In the genomic region with DNA sequence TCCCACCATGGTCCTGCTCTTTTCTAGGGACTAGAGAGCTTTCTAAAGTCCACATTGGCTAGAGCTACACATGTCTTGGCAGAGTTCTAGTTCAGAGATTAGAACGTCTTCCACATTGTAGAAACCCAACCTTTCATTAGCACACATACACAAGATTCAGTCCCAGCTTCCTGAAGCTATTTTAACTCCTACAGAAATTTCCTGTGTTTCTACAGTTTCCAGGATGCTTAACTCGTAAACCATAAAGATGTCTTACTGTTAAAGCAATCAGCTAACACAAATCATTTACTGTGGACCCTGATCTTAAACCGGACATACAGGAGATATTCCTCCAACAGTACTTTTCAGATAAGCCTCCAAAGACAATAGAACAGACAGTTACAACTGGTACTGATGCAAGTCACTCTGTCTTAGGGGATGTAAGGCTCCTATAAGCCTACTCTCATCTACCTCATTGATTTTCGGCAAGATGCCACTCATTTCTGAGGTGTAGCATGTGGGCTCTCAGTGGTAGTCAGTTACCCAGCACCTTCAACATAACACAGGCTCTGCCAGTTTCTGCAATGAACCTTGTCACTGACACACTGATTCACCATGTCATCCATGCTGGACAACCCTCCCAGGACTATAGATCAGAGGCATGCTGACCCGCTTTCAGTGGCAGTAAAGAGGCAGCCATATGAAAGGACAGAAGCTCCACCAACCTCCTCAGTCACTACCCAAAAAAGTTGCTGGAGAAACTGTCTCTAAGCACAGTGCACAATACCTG, we compare ENCODE assay signal across 19 mouse cellular contexts. TPM values are rescaled to one million over a fixed set of nuclear protein-coding genes. Genes with fewer than 3 reads are reported as not detected.
A peak's percentile ranks its signal among the peaks of the same experiment; 100 is the strongest.
DNase-seq lines count a peak whose midpoint lies in the region; ATAC-seq and TF ChIP-seq lines count a peak whose summit lies in the region.
"Had no signal": no experiment of that assay in that cellular context is flagged by ENCODE, and none has a peak within 500 bp of the region (broad histone marks: within the 10 kb centered on the region; RNA-seq: fewer than 3 reads in every experiment).

No protein-coding gene starts in this region.

- no peak for TF ChIP-seq EP300 in liver, postnatal 0 days (IDR thresholded peaks at IDR 0.05; ENCODE audit: low read depth)

- no peak for TF ChIP-seq CTCF in gastrocnemius, adult 2 months (IDR thresholded peaks at IDR 0.05)
- TF ChIP-seq CTCF in liver, postnatal 0 days (IDR thresholded peaks at IDR 0.05; ENCODE audit: low read depth), result no peak

- no peak overlapping the region for H3K4me3 ChIP-seq in gastrocnemius, adult 2 months
- no peak overlapping the region for H3K4me3 ChIP-seq in intestine, embryonic 16.5 days (ENCODE audit: low read length)
- no peak overlapping the region for H3K4me3 ChIP-seq in intestine, embryonic 15.5 days (replicated peaks)
- H3K4me3 ChIP-seq in lung, embryonic 16.5 days (ENCODE audit: low read length), result no peak overlapping the region
- no peak overlapping the region for H3K4me3 ChIP-seq in liver, postnatal 0 days (ENCODE audit: low read depth, low read length)
- H3K4me3 ChIP-seq: erythroblast, embryonic 14.5 days; forebrain, embryonic 15.5 days; hindbrain, embryonic 10.5 days; neural tube, embryonic 12.5 days had no signal

- no peaks in the 10 kb centered on the region for H3K27me3 ChIP-seq in intestine, embryonic 16.5 days (replicated peaks; ENCODE audit: control insufficient read depth, insufficient read depth, low read length)
- H3K27me3 ChIP-seq in intestine, embryonic 15.5 days (replicated peaks), result no peaks in the 10 kb centered on the region
- H3K27me3 ChIP-seq in lung, embryonic 16.5 days (ENCODE audit: control insufficient read depth, insufficient read depth, low read depth, low read length), result no peaks in the 10 kb centered on the region
- H3K27me3 ChIP-seq in liver, postnatal 0 days (ENCODE audit: insufficient read depth, low read length), result no peaks in the 10 kb centered on the region
- H3K27me3 ChIP-seq: forebrain, embryonic 15.5 days; neural tube, embryonic 12.5 days had no signal

- H3K9ac ChIP-seq in intestine, embryonic 16.5 days (ENCODE audit: low read depth, low read length), result no peak overlapping the region
- H3K9ac ChIP-seq in intestine, embryonic 15.5 days, result no peak overlapping the region
- H3K9ac ChIP-seq in lung, embryonic 16.5 days (ENCODE audit: low read length), result no peak overlapping the region
- no peak overlapping the region for H3K9ac ChIP-seq in liver, postnatal 0 days (replicated peaks)
- H3K9ac ChIP-seq: forebrain, embryonic 15.5 days; neural tube, embryonic 12.5 days had no signal

- ATAC-seq in intestine, embryonic 16.5 days, result no peak
- no peak for ATAC-seq in intestine, embryonic 15.5 days
- no peak for ATAC-seq in lung, embryonic 16.5 days (ENCODE audit: low read depth)
- ATAC-seq in liver, postnatal 0 days, result no peak
- ATAC-seq: forebrain, embryonic 15.5 days had no signal

- H3K4me1 ChIP-seq in intestine, embryonic 16.5 days (ENCODE audit: control insufficient read depth, insufficient read depth, low read length), result peaks cover 36% of the 10 kb centered on the region
- peaks cover 38% of the 10 kb centered on the region for H3K4me1 ChIP-seq in intestine, embryonic 15.5 days (replicated peaks)
- peaks cover 37% of the 10 kb centered on the region for H3K4me1 ChIP-seq in lung, embryonic 16.5 days (replicated peaks; ENCODE audit: control insufficient read depth, insufficient read depth, low read length)
- peaks cover 21% of the 10 kb centered on the region for H3K4me1 ChIP-seq in liver, postnatal 0 days (ENCODE audit: insufficient read depth)

- no peak overlapping the region for H3K4me2 ChIP-seq in intestine, embryonic 16.5 days (ENCODE audit: low read depth, low read length)
- H3K4me2 ChIP-seq in intestine, embryonic 15.5 days (replicated peaks), result no peak overlapping the region
- no peak overlapping the region for H3K4me2 ChIP-seq in lung, embryonic 16.5 days (ENCODE audit: low read depth, low read length)
- H3K4me2 ChIP-seq in liver, postnatal 0 days (ENCODE audit: low read depth, low read length), result no peak overlapping the region
- H3K4me2 ChIP-seq: forebrain, embryonic 15.5 days; neural tube, embryonic 12.5 days had no signal

- intact Hi-C loops in gastrocnemius, adult 2 months (cut with DNase I), result loop anchor here (5.0 kb wide), 1 partner anchor 71 kb away; no protein-coding TSS in a partner anchor

- peak overlapping the region; percentile 88 for H3K27ac ChIP-seq in gastrocnemius, adult 2 months
- H3K27ac ChIP-seq in intestine, embryonic 16.5 days (ENCODE audit: low read length), result peak overlapping the region; percentile 20; the same call in 1 of the 2 replicates
- H3K27ac ChIP-seq in intestine, embryonic 15.5 days, result no peak overlapping the region
- peak overlapping the region; percentile 62 for H3K27ac ChIP-seq in lung, embryonic 16.5 days (ENCODE audit: low read length)
- no peak overlapping the region for H3K27ac ChIP-seq in liver, postnatal 0 days (ENCODE audit: low read depth)
- H3K27ac ChIP-seq: forebrain, embryonic 15.5 days; neural tube, embryonic 12.5 days had no signal

- 79% methylated on average over 5 of the region's 5 CpGs for WGBS in intestine, embryonic 16.5 days
- 75% methylated on average over 5 of the region's 5 CpGs for WGBS in intestine, embryonic 15.5 days
- 72% methylated on average over 5 of the region's 5 CpGs for WGBS in lung, embryonic 16.5 days
- 62% methylated on average over 5 of the region's 5 CpGs for WGBS in liver, postnatal 0 days (ENCODE audit: insufficient replicate concordance)

- H3K9me3 ChIP-seq in intestine, embryonic 16.5 days (ENCODE audit: control insufficient read depth, low read length), result no peaks in the 10 kb centered on the region
- no peaks in the 10 kb centered on the region for H3K9me3 ChIP-seq in intestine, embryonic 15.5 days
- no peaks in the 10 kb centered on the region for H3K9me3 ChIP-seq in lung, embryonic 16.5 days (ENCODE audit: control insufficient read depth, low read length)
- H3K9me3 ChIP-seq in liver, postnatal 0 days (ENCODE audit: low read length), result no peaks in the 10 kb centered on the region
- H3K9me3 ChIP-seq: forebrain, embryonic 15.5 days; hindbrain, embryonic 10.5 days; neural tube, embryonic 12.5 days had no signal

- no peaks in the 10 kb centered on the region for H3K36me3 ChIP-seq in intestine, embryonic 16.5 days (ENCODE audit: control insufficient read depth, insufficient read depth, low read length)
- H3K36me3 ChIP-seq in intestine, embryonic 15.5 days, result peaks cover 10% of the 10 kb centered on the region
- H3K36me3 ChIP-seq in lung, embryonic 16.5 days (ENCODE audit: control insufficient read depth, insufficient read depth, low read length), result peaks cover 10% of the 10 kb centered on the region
- H3K36me3 ChIP-seq in liver, postnatal 0 days (replicated peaks; ENCODE audit: insufficient read depth, low read length), result peaks cover 25% of the 10 kb centered on the region

- no peak for DNase-seq in gastrocnemius, adult 2 months
- no peak for DNase-seq in gastrocnemius, postnatal 4 days (ENCODE audit: low spot score in 2 of 2)
- no peak for DNase-seq in lung, postnatal 14 days
- no peak for DNase-seq in liver, postnatal 0 days
- DNase-seq: embryo, embryonic 11 days; kidney, postnatal 4 days; layer of hippocampus, postnatal 36 days; left cerebral cortex, postnatal 4 days; right cerebral cortex, postnatal 25 days had no signal

RNA-seq across cellular contexts. Expression of gene Slc22a1, which starts 45.7 kb away (rescaled TPM):
- total RNA-seq in gastrocnemius, adult 2 months (2021), result under 1 TPM in 1 of 2 experiments, not detected in 1; 0.42 TPM
- total RNA-seq in gastrocnemius, postnatal 4 days (2021), result not detected
- 0.31 and 0.32 TPM in 2 replicates for polyA plus RNA-seq in intestine, embryonic 16.5 days (2015; fragmentation: Nextera tagmentation; extraction: Ambion mirVana)
- 0.40 and 0.51 TPM in 2 replicates for polyA plus RNA-seq in intestine, embryonic 15.5 days (2015; fragmentation: Nextera tagmentation; extraction: Ambion mirVana)
- polyA plus RNA-seq in lung, embryonic 16.5 days (2015; fragmentation: Nextera tagmentation; extraction: Ambion mirVana), result 9.1 and 12.7 TPM in 2 replicates
- 6.1 and 11.7 TPM in 2 replicates for polyA plus RNA-seq in liver, postnatal 0 days (2015; fragmentation: Nextera tagmentation; extraction: Ambion mirVana)
- total RNA-seq: layer of hippocampus, postnatal 36 days; megakaryocyte-erythroid progenitor cell, adult 5-6 weeks had no signal
- polyA plus RNA-seq: C2C12; erythroblast, embryonic 14.5 days; forebrain, embryonic 15.5 days; hindbrain, embryonic 10.5 days; liver, embryonic 16.5 days; neural tube, embryonic 12.5 days had no signal

RNA-seq across cellular contexts. Expression of gene Igf2r, which starts 48.2 kb away (rescaled TPM):
- 10 to 100 TPM; 36.9 to 46.7 TPM for total RNA-seq in gastrocnemius, adult 2 months (2021)
- 100 to 1,000 TPM; 178 to 206 TPM for total RNA-seq in gastrocnemius, postnatal 4 days (2021)
- 26.6 and 36.2 TPM in 2 replicates for polyA plus RNA-seq in intestine, embryonic 16.5 days (2015; fragmentation: Nextera tagmentation; extraction: Ambion mirVana)
- polyA plus RNA-seq in intestine, embryonic 15.5 days (2015; fragmentation: Nextera tagmentation; extraction: Ambion mirVana), result 37.5 and 38.9 TPM in 2 replicates
- polyA plus RNA-seq in lung, embryonic 16.5 days (2015; fragmentation: Nextera tagmentation; extraction: Ambion mirVana), result 59.0 and 64.4 TPM in 2 replicates
- polyA plus RNA-seq in liver, postnatal 0 days (2015; fragmentation: Nextera tagmentation; extraction: Ambion mirVana), result 4.5 and 6.5 TPM in 2 replicates

Comparison
In these comparisons a context has a peak if more than half of its experiments do, and no peak if none do; other contexts are left out.
1. H3K27ac ChIP-seq: peak in gastrocnemius, adult 2 months (single experiment), intestine, embryonic 16.5 days (single experiment) and lung, embryonic 16.5 days (single experiment); none in intestine, embryonic 15.5 days (single experiment) and liver, postnatal 0 days (single experiment).